Mouse (Mus musculus) heart, adult 18-20 months (tissue): ENCODE results near the gene Set. TPM values are rescaled to one million over a fixed set of nuclear protein-coding genes. Genes with fewer than 3 reads are reported as not detected.

Experiments used
- DNase-seq, 2 experiments: peaks; one replicate each; pipeline ENCODE4 v3.0.0; 2021 to 2022; ENCODE audit warnings: mixed read lengths in 1 of 2
- total RNA-seq, 2 experiments: library from RNA; stranded (reverse); gene quantifications; 2 replicates each; pipeline ENCODE4 v1.2.3; 2021

The Set gene
- total RNA-seq, 2 experiments from 2014 or later = 94.9 to 98.5 TPM

GRCm38 (mm10) chr2:30091521-30091920 lies 34.3 kb downstream of the Set start:
- DNase-seq = no peak

- DNase-seq = peak in 1 of 2 experiments; percentile 17
These were observed 35.2 kb downstream of the Set start for GRCm38 (mm10) chr2:30092280-30092918.

- peak; percentile 91 to 97 for DNase-seq
These were observed 36.5 kb downstream of the Set start, which contains the start of gene Zdhhc12 for GRCm38 (mm10) chr2:30093471-30094207. Zdhhc12 (minus strand) TSS chr2:30093648.

DNA sequence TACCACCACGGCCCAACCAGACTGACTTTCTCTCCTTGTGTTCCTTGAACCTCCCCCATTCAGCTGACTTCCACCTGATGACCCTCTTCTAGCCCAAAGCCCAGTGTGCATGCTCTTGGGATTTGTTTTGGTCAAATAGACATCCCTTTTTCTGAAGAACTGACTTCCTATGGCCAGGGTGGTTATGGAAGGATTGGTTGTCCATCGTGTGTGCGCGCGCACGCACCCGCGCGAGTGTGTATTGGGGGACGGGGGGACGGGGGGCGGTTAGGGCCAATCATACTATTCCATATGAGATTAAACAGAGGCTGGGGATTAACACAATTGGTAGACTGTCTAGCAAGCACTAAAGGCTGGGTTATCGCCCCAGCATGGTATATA lies 37.0 kb downstream of the Set start:
- no peak for DNase-seq

DNA sequence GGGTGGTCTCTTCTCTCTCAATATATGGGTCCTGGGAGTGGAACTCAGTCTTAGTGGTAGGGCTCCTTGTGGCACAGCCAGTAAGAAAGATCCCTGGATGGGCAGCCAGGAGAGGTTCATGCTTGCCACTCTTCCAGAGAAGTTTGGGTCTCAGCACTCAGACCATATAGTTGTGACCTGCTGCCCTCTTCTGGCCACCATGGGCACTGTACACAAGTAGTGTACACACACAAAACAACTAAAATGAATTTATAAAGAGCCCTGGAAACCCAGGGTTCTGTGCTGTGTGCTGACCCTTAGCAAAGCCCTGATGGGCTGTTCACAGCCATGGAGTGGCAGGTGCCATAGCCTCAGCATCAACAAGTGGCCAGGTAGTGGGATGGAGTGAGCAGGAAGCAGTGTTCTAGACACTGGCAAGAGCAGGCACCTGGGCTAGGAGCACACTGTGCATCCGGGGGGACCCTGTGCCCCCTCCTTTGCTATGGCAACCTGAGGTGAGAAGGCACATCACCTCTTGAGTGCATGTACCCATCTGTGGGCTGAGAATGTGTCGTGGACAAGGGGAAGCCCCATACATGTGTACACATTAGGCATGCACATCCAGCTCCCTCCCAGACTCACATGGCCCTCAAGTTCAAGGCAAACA lies 38.8 kb downstream of the Set start:
- peak; percentile 55 to 65 for DNase-seq

DNA sequence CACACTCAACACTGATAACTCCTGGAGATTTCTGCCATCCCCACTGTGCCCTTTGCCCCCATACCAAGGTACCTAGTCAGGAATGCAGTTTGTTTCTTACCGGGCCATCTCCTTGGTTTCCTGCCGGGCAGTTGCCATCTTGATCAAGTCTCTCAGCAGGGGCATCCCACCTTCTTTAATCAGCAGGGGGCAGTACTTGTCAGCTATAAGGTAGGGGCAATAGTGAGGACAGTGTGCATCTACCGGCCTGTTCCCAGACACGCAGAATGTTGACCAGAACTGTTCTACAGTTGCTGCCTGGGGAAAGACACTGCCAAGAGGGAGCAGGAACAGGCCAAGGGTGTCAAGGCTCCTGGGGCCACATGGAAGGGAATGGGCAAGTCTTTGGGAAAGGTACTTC lies 43.0 kb downstream of the Set start:
- no peak for DNase-seq

DNA sequence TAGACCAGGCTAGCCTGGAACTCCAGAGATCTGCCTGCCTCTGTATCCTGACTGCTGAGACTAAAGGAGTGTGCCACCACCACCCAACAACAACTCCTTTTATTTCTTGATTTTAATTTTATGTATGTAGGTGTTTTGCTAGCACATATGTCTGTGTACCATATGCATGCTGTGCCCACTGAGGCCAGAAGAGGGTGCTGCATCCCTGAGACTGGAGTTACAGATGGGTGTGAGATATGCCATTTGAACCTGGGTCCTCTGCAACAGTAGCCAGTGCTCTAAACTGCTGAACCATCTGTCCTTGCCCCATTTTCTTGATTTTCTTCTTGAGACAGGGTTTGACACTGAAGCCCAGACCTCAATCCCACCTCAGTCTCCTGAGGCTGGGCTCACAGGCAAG lies 49.2 kb downstream of the Set start:
- peak in 1 of 2 experiments; percentile 63 for DNase-seq

DNA sequence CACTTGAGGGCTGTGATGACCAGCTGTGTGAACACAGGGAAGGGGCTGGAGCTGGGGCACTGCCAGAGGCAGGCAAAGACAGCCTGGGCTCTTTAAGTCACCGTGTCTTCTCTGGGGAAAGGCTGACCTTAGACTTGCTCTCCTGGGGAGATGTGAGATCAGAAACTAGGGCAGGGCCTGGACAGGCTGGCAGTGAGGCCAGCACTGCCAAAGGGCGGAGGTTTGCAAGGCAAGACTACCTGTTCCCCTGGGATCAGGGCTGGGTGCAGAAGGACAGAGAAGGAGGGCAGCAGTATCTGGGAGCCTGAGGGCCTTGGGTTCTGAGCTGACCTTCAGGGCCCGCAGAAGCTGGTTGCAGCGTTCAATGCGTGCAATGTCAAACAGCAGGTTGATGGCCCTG lies 50.5 kb downstream of the Set start:
- no peak for DNase-seq

DNA sequence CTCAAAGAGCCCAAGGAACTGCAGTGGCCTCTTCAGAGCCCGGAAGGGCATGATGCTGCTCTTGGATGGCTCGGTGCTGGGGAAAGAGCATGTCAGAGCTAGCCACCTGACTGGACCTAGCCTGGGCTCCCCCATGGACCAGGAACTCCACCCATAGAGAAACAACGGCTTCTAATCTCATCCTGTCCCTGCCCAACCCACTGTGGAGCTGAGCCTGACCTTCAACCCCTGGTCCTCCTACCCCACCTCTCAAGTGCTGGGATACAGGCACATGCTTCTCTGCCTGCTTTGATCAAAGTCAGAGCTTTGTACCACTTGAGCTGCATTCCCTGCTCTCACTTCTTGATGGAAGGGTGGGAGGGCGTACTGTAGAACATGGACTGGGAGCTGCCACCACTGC lies 51.1 kb downstream of the Set start:
- no peak for DNase-seq

GRCm38 (mm10) chr2:30111500-30111899 lies 54.3 kb downstream of the Set start:
- no peak for DNase-seq

- no peak for DNase-seq
These were observed 55.4 kb downstream of the Set start for GRCm38 (mm10) chr2:30112564-30112963.

GRCm38 (mm10) chr2:30119641-30120051 lies 62.5 kb downstream of the Set start:
- DNase-seq = no peak

DNA sequence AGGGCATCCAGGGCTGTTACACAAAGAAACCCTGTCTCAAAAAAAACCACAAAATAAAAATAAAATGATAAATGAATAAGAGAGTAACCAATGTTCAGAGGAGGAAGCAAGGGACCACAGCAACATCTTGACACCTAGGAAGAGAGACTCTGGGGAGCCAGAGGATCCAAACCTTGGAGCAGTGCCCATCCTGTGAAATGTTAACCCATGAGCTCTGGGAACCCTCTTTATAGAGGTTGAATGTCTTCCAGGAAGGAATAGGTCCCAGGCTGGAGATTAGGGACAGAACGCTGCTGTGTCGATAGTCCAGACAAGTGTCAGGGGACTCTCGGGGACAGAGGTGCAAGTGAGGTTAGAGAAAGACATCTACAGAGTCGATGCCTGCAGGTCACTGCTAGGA lies 63.1 kb downstream of the Set start:
- DNase-seq = no peak

Other genes starting within 250 kb of the Set start
- gene Urm1, start 237.3 kb upstream of the Set start, total RNA-seq = 10 to 100 TPM; 30.3 to 39.9 TPM
- 1 to 10 TPM; 1.9 to 2.7 TPM for gene Cercam, start 188.2 kb upstream of the Set start, total RNA-seq
- gene Odf2, start 168.2 kb upstream of the Set start, total RNA-seq = 10 to 100 TPM; 15.0 to 21.8 TPM
- gene Gle1, start 122.0 kb upstream of the Set start, total RNA-seq = 10 to 100 TPM; 22.7 to 24.7 TPM
- 100 to 1,000 TPM; 157 to 176 TPM for gene Sptan1, start 91.8 kb upstream of the Set start, total RNA-seq
- gene Wdr34, start 8.5 kb upstream of the Set start, total RNA-seq = 1 to 10 TPM; 6.3 to 6.8 TPM
- 1 to 10 TPM; 7.8 to 9.3 TPM for gene Pkn3, start 20.3 kb downstream of the Set start, total RNA-seq
- gene Zdhhc12, start 36.3 kb downstream of the Set start, total RNA-seq = 1 to 10 TPM; 2.8 to 3.9 TPM
- 10 to 100 TPM; 21.8 to 23.5 TPM for gene Zer1, start 67.2 kb downstream of the Set start, total RNA-seq
- 10 to 100 TPM; 17.4 to 18.6 TPM for gene Tbc1d13, start 76.4 kb downstream of the Set start, total RNA-seq
- 10 to 100 TPM; 89.0 to 98.3 TPM for gene Endog, start 114.1 kb downstream of the Set start, total RNA-seq
- gene Spout1, start 121.1 kb downstream of the Set start, total RNA-seq = 1 to 10 TPM; 4.8 to 6.4 TPM
- 10 to 100 TPM; 36.0 to 36.5 TPM for gene Kyat1, start 148.5 kb downstream of the Set start, total RNA-seq
- 10 to 100 TPM; 77.9 to 86.5 TPM for gene Lrrc8a, start 180.3 kb downstream of the Set start, total RNA-seq
- 1 to 10 TPM; 3.4 to 3.6 TPM for gene Gm28035, start 183.2 kb downstream of the Set start, total RNA-seq
- 100 to 1,000 TPM; 109 to 110 TPM for gene Phyhd1, start 208.8 kb downstream of the Set start, total RNA-seq
- gene Gm28038, start 223.7 kb downstream of the Set start, total RNA-seq = not detected
- gene Dolk, start 229.0 kb downstream of the Set start, total RNA-seq = 10 to 100 TPM; 23.4 to 25.5 TPM
- gene Nup188, start 229.0 kb downstream of the Set start, total RNA-seq = 10 to 100 TPM; 19.5 to 20.7 TPM